Mouse (Mus musculus): Measurements from ENCODE around the gene Ptpro.

Gene Ptpro

DNA sequence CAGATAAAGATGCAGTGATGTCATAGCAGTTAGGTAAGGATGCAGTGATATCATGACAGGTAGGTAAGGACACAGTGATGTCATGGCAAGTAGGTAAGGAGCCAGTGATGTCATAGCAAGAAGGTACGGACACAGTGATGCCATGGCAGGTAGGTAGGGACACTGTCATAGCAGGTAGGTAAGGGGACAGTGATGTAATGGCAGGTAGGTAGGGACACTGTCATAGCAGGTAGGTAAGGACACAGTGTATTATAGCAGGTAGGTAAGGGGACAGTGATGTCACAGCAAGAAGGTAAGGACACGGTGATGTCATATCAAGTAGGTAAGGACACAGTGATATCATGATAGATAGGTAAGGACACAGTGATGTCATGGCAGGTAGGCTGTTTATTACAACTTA is 244.4 kb downstream of the Ptpro start:
- DNase-seq (ENCODE audit: low spot score in 2 of 2): no peak

DNA sequence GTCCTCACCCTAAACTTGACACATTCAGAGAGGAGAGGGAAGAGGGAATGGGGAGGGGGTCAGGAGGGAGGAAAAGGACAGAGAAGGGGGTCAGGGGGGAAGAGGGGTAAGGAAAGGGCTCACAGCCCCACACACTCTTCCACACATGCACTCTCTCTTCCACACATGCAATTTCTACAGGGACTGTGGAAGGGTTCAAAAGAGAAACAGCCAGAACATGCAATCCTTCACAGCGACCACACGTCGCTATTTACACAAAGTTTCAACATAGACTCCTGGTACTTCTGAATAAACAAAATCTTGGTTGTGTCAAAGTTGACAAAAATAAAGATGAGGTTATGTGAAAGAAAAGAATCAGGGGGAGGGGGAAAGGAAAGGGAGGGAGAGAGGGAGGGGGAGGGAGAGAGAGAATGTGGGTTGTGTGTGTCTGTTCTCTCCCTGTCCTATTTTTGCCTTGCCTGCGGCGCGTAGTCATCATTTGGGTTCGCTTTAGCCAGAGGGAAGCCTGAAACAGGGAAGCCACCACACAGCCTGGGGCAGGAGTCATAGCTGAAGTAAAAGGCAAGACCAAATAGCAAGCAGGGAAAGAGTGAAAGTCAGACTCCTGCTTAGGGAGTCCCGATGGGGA is 245.2 kb downstream of the Ptpro start:
- DNase-seq (ENCODE audit: low spot score in 2 of 2): no peak

GRCm38 (mm10) chr6:137498781-137499180 is 246.7 kb downstream of the Ptpro start:
- DNase-seq (ENCODE audit: low spot score in 2 of 2): no peak

DNA sequence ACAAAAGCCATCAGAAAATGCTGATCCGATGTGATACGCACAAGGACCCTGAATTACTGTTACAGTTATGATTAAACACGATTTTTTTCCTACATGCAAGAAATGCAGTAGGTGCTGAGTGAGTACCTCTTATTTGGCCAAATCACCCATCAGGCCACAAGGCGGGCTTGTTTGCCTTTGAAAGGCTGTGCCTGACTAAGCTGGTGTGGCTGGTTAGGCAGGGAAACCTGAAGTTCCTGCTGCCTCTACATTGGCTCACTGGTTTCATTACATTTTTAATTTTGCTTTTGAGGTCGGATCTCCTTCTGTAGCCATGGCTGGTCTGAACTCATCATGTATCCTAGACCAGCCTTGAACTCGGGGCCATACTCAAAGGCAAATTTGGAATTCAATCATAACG is 250.9 kb downstream of the Ptpro start:
- no peak for DNase-seq (ENCODE audit: low spot score in 2 of 2)

GRCm38 (mm10) chr6:137503462-137503861 is 251.3 kb downstream of the Ptpro start:
- DNase-seq (ENCODE audit: low spot score in 2 of 2): no peak

DNA sequence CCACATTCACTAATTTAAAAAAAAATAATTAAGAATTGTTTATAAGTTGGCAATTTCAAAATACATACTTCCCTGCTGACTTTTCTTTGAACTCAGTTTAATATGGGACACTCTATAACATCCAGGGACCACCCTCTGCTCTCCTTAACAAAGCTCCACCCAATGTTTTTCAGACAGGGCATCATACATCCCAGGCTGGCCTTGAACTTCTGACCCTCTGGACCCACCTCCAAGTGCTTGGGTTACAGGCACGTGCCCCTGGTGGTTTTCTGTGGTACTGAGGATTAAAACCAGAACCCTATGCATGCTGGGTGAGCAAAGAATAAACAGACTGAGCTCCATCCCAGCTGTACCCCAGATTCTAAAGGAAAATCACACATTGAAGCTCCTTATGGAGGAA is 251.9 kb downstream of the Ptpro start:
- DNase-seq (ENCODE audit: low spot score in 2 of 2): no peak

DNA sequence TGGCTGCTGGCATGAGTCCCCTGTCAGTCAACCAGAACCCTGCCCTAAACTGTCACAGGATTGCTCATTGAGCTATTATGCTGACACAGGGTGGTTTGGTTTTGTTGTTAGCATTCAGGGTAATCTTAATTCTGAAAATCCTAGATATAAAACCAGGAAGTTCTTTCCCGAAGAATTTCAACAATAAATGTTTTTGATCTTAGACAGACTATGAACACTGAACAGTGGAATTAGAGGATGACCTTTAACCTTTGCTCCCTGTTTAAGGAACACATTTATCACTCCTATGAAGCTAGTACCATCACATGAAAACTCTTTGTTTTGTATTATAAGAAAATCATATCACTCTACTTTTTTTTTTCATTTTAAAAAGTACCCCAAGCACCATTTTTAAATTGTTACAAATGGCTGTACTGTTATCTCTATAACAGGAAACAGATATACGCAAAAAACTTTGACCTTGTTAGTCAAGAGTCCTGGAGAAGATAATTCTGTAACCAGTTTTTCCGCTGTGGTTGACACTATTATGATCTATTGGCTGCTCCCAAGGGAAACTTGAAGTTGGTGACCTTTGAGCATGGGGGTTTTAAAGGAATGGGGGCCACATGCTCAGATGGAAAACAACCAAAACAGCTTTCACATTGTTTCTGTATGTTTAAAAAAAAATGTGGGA is 253.6 kb downstream of the Ptpro start:
- DNase-seq (ENCODE audit: low spot score in 2 of 2): no peak

- DNase-seq (ENCODE audit: low spot score in 2 of 2): no peak
Observed at GRCm38 (mm10) chr6:137506563-137506962, 254.4 kb downstream of the Ptpro start.

GRCm38 (mm10) chr6:137508936-137509335 is 256.8 kb downstream of the Ptpro start:
- no peak for DNase-seq (ENCODE audit: low spot score in 2 of 2)

DNA sequence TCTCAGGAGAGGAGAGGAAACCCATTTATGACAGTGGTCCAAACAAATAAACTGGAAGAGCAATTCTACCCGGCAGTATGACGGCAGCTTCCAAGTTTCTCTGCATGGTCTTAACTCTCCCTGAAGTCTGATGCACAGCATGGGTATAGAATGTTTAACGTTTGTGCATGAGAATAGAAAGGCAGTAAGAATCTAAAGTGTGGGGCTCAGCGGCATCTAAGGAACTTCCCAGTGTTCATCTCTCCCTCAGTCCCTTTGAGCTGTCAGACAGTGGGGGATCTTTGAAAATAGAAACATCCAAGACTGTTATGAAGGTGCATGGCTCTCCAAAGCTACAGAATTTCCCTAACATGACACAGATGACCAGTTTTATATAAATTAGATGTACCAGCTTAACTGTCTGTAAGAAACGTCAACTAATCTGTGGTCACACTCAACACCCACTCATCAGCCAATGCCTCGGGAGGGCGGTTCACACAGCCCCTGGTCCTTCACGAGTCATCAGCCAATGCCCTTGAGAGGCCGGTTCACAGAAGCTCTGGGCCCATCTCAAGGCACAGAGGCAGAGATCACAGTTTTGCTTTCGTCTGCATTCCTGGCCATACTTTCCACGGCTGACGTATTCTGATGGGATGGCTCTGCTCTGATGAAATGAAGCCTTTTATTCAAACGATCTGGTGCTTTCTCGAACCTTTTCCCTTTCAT is 257.4 kb downstream of the Ptpro start:
- no peak for DNase-seq (ENCODE audit: low spot score in 2 of 2)

DNA sequence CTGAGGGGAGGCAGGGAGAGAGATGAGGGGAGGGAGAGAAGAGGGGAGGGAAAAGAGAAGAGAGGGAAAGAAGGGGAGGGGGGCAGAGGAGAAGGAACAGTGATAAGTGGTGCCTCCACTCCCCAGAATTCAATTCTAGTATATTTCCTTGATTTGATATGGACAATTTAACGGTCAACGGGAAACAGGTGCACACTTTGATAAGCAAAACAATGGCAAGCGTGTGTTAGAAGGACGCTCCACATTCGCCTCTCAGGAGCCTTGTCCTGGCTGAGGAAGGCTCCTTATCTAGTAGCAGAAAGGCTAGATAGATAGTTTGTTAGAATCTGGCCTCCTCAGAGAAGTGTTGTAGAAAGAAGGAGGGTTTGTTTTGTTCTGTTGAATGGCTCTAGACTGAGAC is 260.6 kb downstream of the Ptpro start:
- DNase-seq (ENCODE audit: low spot score in 2 of 2): no peak

All from spleen, postnatal 10 days (tissue).